ENCODE assay signal across 21 mouse cellular contexts in genomic region chr10:60926632-60927031, GRCm38 (mm10).
"Had no signal": no experiment of that assay in that cellular context is flagged by ENCODE, and none has a peak within 500 bp of the region (broad histone marks: within the 10 kb centered on the region; RNA-seq: fewer than 3 reads in every experiment).

No protein-coding gene starts in this region.

- H3K36me3 ChIP-seq: lung, embryonic 15.5 days; midbrain, embryonic 13.5 days; neural tube, embryonic 13.5 days; neural tube, embryonic 15.5 days had no signal

- H3K27me3 ChIP-seq: lung, embryonic 15.5 days; neural tube, embryonic 13.5 days; neural tube, embryonic 15.5 days had no signal

- H3K4me3 ChIP-seq: lung, embryonic 15.5 days; megakaryocyte, embryonic 14.5 days; midbrain, embryonic 13.5 days; neural tube, embryonic 13.5 days; neural tube, embryonic 15.5 days had no signal

- ATAC-seq: lung, postnatal 0 days; midbrain, embryonic 13.5 days; midbrain, embryonic 16.5 days had no signal

- H3K4me1 ChIP-seq: megakaryocyte, embryonic 14.5 days had no signal

- H3K9ac ChIP-seq: liver, postnatal 0 days; lung, embryonic 15.5 days; midbrain, embryonic 13.5 days; neural tube, embryonic 13.5 days; neural tube, embryonic 15.5 days had no signal

- H3K9me3 ChIP-seq: lung, embryonic 15.5 days; megakaryocyte, embryonic 14.5 days; midbrain, embryonic 13.5 days; neural tube, embryonic 13.5 days; neural tube, embryonic 15.5 days had no signal

- H3K4me2 ChIP-seq: lung, embryonic 15.5 days; midbrain, embryonic 11.5 days; midbrain, embryonic 13.5 days; neural tube, embryonic 13.5 days; neural tube, embryonic 15.5 days had no signal

- DNase-seq: liver, postnatal 0 days; lung, adult 2 months; lung, postnatal 14 days; lung, postnatal 36 days; retina, postnatal 1 day; right cerebral cortex, adult 18-20 months; right cerebral cortex, postnatal 25 days; right cerebral cortex, postnatal 4 days; spleen, adult 18-20 months; thymus, adult 18-20 months; thymus, postnatal 14 days; thymus, postnatal 36 days had no signal

- H3K27ac ChIP-seq: lung, embryonic 15.5 days; macrophage; midbrain, embryonic 13.5 days; neural tube, embryonic 13.5 days; neural tube, embryonic 15.5 days had no signal
